In the genomic region with DNA sequence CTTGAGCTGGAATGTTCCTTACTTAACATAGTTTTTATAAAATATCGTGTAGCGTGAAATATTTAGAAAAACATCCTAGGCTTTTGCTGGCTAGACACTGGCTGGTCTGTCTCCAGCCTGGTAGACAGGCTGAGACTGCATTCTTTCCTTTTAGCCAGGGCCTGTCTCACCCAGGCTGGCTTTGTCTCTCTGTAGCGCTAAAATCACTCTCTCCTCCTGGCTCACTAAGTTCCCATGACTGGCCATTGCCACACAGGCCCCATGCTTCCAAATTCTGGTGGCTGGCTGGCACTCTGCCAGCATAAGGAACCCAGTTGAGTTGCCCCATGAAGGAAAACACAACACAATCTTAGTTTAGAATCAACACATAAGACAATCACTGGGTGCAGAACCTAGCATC, we compare ENCODE assay signal across 21 mouse cellular contexts.
DNase-seq lines count a peak whose midpoint lies in the region; ATAC-seq lines count a peak whose summit lies in the region.
"Had no signal": no experiment of that assay in that cellular context is flagged by ENCODE, and none has a peak within 500 bp of the region (broad histone marks: within the 10 kb centered on the region; RNA-seq: fewer than 3 reads in every experiment).

No protein-coding gene starts in this region.

- no peak for ATAC-seq in kidney, embryonic 16.5 days (ENCODE audit: low FRiP score, low TSS enrichment)
- ATAC-seq in embryonic facial prominence, embryonic 13.5 days (ENCODE audit: insufficient number of reproducible peaks, insufficient read depth, low FRiP score, low TSS enrichment, low read depth): 0 out of 2 replicates have a peak, but pooled peaks have one; percentile 37
- ATAC-seq in forebrain, embryonic 16.5 days: peak; percentile 72
- ATAC-seq: intestine, embryonic 15.5 days had no signal

- H3K4me2 ChIP-seq in kidney, embryonic 16.5 days (replicated peaks; ENCODE audit: low read depth, low read length): no peak overlapping the region
- H3K4me2 ChIP-seq in embryonic facial prominence, embryonic 13.5 days: no peak overlapping the region
- no peak overlapping the region for H3K4me2 ChIP-seq in forebrain, embryonic 16.5 days (ENCODE audit: low read length)
- H3K4me2 ChIP-seq: intestine, embryonic 15.5 days; limb, embryonic 13.5 days; liver, embryonic 13.5 days; lung, embryonic 14.5 days; neural tube, embryonic 12.5 days had no signal

- H3K36me3 ChIP-seq in kidney, embryonic 16.5 days (ENCODE audit: insufficient read depth, low read length): no peaks in the 10 kb centered on the region
- H3K36me3 ChIP-seq in embryonic facial prominence, embryonic 13.5 days: no peaks in the 10 kb centered on the region
- no peaks in the 10 kb centered on the region for H3K36me3 ChIP-seq in forebrain, embryonic 16.5 days (ENCODE audit: control insufficient read depth, insufficient read depth)
- H3K36me3 ChIP-seq: intestine, embryonic 15.5 days; limb, embryonic 13.5 days; liver, embryonic 13.5 days; midbrain, embryonic 10.5 days; neural tube, embryonic 12.5 days had no signal

- no peak overlapping the region for H3K9ac ChIP-seq in kidney, embryonic 16.5 days (replicated peaks; ENCODE audit: low read length)
- no peak overlapping the region for H3K9ac ChIP-seq in embryonic facial prominence, embryonic 13.5 days
- H3K9ac ChIP-seq in forebrain, embryonic 16.5 days (replicated peaks; ENCODE audit: low read depth, low read length): no peak overlapping the region
- H3K9ac ChIP-seq: intestine, embryonic 15.5 days; limb, embryonic 13.5 days; liver, embryonic 13.5 days; lung, embryonic 14.5 days; neural tube, embryonic 12.5 days had no signal

- DNase-seq in embryo, embryonic 10.5 days (ENCODE audit: low spot score): peak; percentile 1
- DNase-seq in embryo, embryonic 9.5 days (ENCODE audit: extremely low spot score): no peak
- DNase-seq in kidney, postnatal 10 days: peak; percentile 5
- no peak for DNase-seq in layer of hippocampus, adult 8-10 months (ENCODE audit: low spot score in 2 of 2)
- DNase-seq: cerebellum, adult 9-10 months; gastrocnemius, postnatal 36 days; kidney, adult 9 months; liver, embryonic 13.5 days; lung, embryonic 14.5 days; lung, postnatal 4 days; right cerebral cortex, postnatal 14 days; spleen, adult 18-20 months; thymus, postnatal 4 days had no signal

- H3K9me3 ChIP-seq in kidney, embryonic 16.5 days (ENCODE audit: low read length): no peaks in the 10 kb centered on the region
- H3K9me3 ChIP-seq in embryonic facial prominence, embryonic 13.5 days: no peaks in the 10 kb centered on the region
- no peaks in the 10 kb centered on the region for H3K9me3 ChIP-seq in forebrain, embryonic 16.5 days (ENCODE audit: control insufficient read depth, low read length)
- H3K9me3 ChIP-seq: intestine, embryonic 15.5 days; limb, embryonic 13.5 days; liver, embryonic 13.5 days; midbrain, embryonic 10.5 days; neural tube, embryonic 12.5 days had no signal

- no peak overlapping the region for H3K4me3 ChIP-seq in kidney, embryonic 16.5 days (ENCODE audit: low read length)
- H3K4me3 ChIP-seq in embryonic facial prominence, embryonic 13.5 days: no peak overlapping the region
- H3K4me3 ChIP-seq in forebrain, embryonic 16.5 days (replicated peaks; ENCODE audit: low read length): no peak overlapping the region
- H3K4me3 ChIP-seq: intestine, embryonic 15.5 days; limb, embryonic 13.5 days; liver, embryonic 13.5 days; midbrain, embryonic 10.5 days; neural tube, embryonic 12.5 days had no signal

- no peak overlapping the region for H3K27ac ChIP-seq in kidney, embryonic 16.5 days (ENCODE audit: low read length)
- 0 out of 2 replicates have a peak overlapping the region, but pooled peaks have one; percentile 39 for H3K27ac ChIP-seq in embryonic facial prominence, embryonic 13.5 days
- no peak overlapping the region for H3K27ac ChIP-seq in forebrain, embryonic 16.5 days (ENCODE audit: low read length)
- H3K27ac ChIP-seq: intestine, embryonic 15.5 days; limb, embryonic 13.5 days; liver, embryonic 13.5 days; midbrain, embryonic 10.5 days; neural tube, embryonic 12.5 days had no signal

- no peaks in the 10 kb centered on the region for H3K27me3 ChIP-seq in kidney, embryonic 16.5 days (ENCODE audit: insufficient read depth, low read length)
- H3K27me3 ChIP-seq in embryonic facial prominence, embryonic 13.5 days: no peaks in the 10 kb centered on the region
- H3K27me3 ChIP-seq in forebrain, embryonic 16.5 days (replicated peaks; ENCODE audit: control insufficient read depth, insufficient read depth, low read length): no peaks in the 10 kb centered on the region
- H3K27me3 ChIP-seq: CH12.LX; intestine, embryonic 15.5 days; limb, embryonic 13.5 days; liver, embryonic 13.5 days; neural tube, embryonic 12.5 days had no signal

- H3K4me1 ChIP-seq in kidney, embryonic 16.5 days (ENCODE audit: insufficient read depth, low read length): no peaks in the 10 kb centered on the region
- H3K4me1 ChIP-seq in embryonic facial prominence, embryonic 13.5 days: 0 out of 2 replicates have a peak, but pooled peaks cover 2% of the 10 kb centered on the region
- no peaks in the 10 kb centered on the region for H3K4me1 ChIP-seq in forebrain, embryonic 16.5 days (replicated peaks; ENCODE audit: control insufficient read depth, insufficient read depth, low read length)
- H3K4me1 ChIP-seq: intestine, embryonic 15.5 days; limb, embryonic 13.5 days; liver, embryonic 13.5 days; midbrain, embryonic 10.5 days; neural tube, embryonic 12.5 days had no signal

- WGBS in kidney, embryonic 16.5 days: 80% methylated on average over 3 of the region's 3 CpGs
- WGBS in embryonic facial prominence, embryonic 13.5 days: 51% methylated on average over 3 of the region's 3 CpGs
- whole genome bisulfite sequencing in forebrain, embryonic 16.5 days: 54% methylated on average over 3 of the region's 3 CpGs

Comparison
In these comparisons a context has a peak if more than half of its experiments do, and no peak if none do; other contexts are left out.
1. DNase-seq: peak in embryo, embryonic 10.5 days (single experiment) and kidney, postnatal 10 days (single experiment); none in embryo, embryonic 9.5 days (single experiment) and layer of hippocampus, adult 8-10 months (0 of 2).